Mouse (Mus musculus) ES-E14 (cell line): ENCODE data around the gene Cd70. TPM values are rescaled to one million over a fixed set of nuclear protein-coding genes. Genes with fewer than 3 reads are reported as not detected.

Source experiments
- DNase-seq: peaks from one replicate; pipeline ENCODE4 v3.0.0-alpha.2; 2013; ENCODE audit warnings: low read depth, low spot score
- H3K27ac ChIP-seq: 2 replicates; pipeline ENCODE4 v1.5.1; 2012; ENCODE audit warnings: low read depth, mild to moderate bottlenecking, low read length, moderate library complexity, mixed read lengths; ENCODE audit not compliant: poor library complexity, insufficient read depth, severe bottlenecking
- H3K36me3 ChIP-seq: 2 replicates; pipeline ENCODE4 v1.6.1; 2012; ENCODE audit warnings: mild to moderate bottlenecking, low read length, moderate library complexity, mixed read lengths; ENCODE audit not compliant: control insufficient read depth, poor library complexity, insufficient read depth, severe bottlenecking
- H3K4me1 ChIP-seq, 2 experiments: fragments of 150-350 bp in 1 of 2; sonication (generic) in 1 of 2; 2 replicates each; pipeline ENCODE4 v1.6.1; 2012; ENCODE audit warnings: low read length in 2 of 2, mild to moderate bottlenecking in 1 of 2, mixed read lengths in 1 of 2; ENCODE audit not compliant: control insufficient read depth in 2 of 2, insufficient read depth in 2 of 2, poor library complexity in 1 of 2
- H3K4me3 ChIP-seq, 2 experiments: fragments of 150-350 bp in 1 of 2; sonication (generic) in 1 of 2; 2 replicates each; pipeline ENCODE4 v1.5.1; 2012; ENCODE audit warnings: low read length in 2 of 2, low read depth in 1 of 2, mild to moderate bottlenecking in 1 of 2, mixed read lengths in 1 of 2; ENCODE audit not compliant: insufficient read depth in 1 of 2, poor library complexity in 1 of 2, severe bottlenecking in 1 of 2
- H3K9ac ChIP-seq: 2 replicates; pipeline ENCODE4 v1.6.1; 2012; ENCODE audit warnings: low read depth, mild to moderate bottlenecking, low read length, mixed read lengths; ENCODE audit not compliant: poor library complexity, insufficient read depth, severe bottlenecking
- H3K9me3 ChIP-seq: fragments of 150-350 bp; sonication (generic); 2 replicates; pipeline ENCODE4 v1.6.1; 2012; ENCODE audit warnings: low read depth, mild to moderate bottlenecking, low read length; ENCODE audit not compliant: control insufficient read depth, insufficient read depth
- CHD2 ChIP-seq: IDR thresholded peaks from 2 replicates; pipeline ENCODE4 v1.6.1; 2014; ENCODE audit warnings: mild to moderate bottlenecking, low read depth, low read length, inconsistent platforms
- HCFC1 ChIP-seq: IDR thresholded peaks from 2 replicates; pipeline ENCODE4 v1.6.1; 2012; ENCODE audit warnings: low read length, inconsistent platforms, borderline replicate concordance; ENCODE audit not compliant: insufficient read depth
- MAFK ChIP-seq: IDR thresholded peaks from 2 replicates; pipeline ENCODE4 v1.6.1; 2014; ENCODE audit warnings: mild to moderate bottlenecking, low read depth, low read length, inconsistent platforms; ENCODE audit not compliant: insufficient read depth
- ZC3H11A ChIP-seq: IDR thresholded peaks from 2 replicates; pipeline ENCODE4 v1.6.1; 2012; ENCODE audit warnings: low read depth, mild to moderate bottlenecking, inconsistent platforms, low read length, borderline replicate concordance
- ZNF384 ChIP-seq: IDR thresholded peaks from 2 replicates; pipeline ENCODE4 v1.6.1; 2012; ENCODE audit warnings: low read depth, low read length, inconsistent platforms
- in situ Hi-C, 2 experiments: fragments of 600-800 bp; cut with MboI; formaldehyde crosslinking; loops; one replicate each; pipeline ENCODE4 v1.15.1; 2025; ENCODE audit warnings: low sequenced_read_pairs in 2 of 2, inconsistent platforms in 1 of 2; ENCODE audit not compliant: unreplicated experiment in 2 of 2
- total RNA-seq: library from RNA; depleted of rRNA; stranded (reverse); fragments of 300-350 nt; gene quantifications from 2 replicates; pipeline ENCODE4 v1.2.3, GENCODE M21; 2012

Gene Cd70
- total RNA-seq, 1 experiment = 1.2 TPM

DNA sequence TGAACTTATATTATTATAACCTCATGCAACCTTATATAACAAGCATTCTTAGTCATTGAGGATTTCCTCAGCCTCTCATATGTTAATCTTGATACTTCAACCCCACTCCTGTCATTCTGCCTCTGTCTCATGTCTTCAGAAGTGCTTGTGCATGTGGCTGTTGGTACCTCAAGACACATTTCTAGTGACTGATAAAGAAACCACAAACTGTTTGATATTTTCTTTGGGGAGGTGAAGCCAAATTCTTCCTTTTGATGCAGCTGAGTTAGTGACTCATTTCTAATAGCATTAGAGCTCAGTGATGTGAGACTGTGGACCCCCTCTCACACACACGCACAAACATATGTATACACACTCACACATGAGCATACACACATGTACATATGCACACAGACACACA lies 17.8 kb downstream of the Cd70 start:
- Histone ChIP-seq H3K36me3 (no peaks in the 10 kb centered on the region), H3K4me3 (no peak overlapping the region), H3K27ac (no peak overlapping the region), H3K9me3 (no peaks in the 10 kb centered on the region), H3K9ac (no peak overlapping the region), H3K4me1 (0 out of 4 replicates have a peak, but pooled peaks cover 0 to 2% of the 10 kb centered on the region in 2 experiments)
- no peak for TF ChIP-seq ZC3H11A
- no peak for TF ChIP-seq HCFC1
- no peak for TF ChIP-seq MAFK
- no peak for TF ChIP-seq ZNF384
- no peak for TF ChIP-seq CHD2
- DNase-seq = no peak
- in situ Hi-C loops = no loop called here

DNA sequence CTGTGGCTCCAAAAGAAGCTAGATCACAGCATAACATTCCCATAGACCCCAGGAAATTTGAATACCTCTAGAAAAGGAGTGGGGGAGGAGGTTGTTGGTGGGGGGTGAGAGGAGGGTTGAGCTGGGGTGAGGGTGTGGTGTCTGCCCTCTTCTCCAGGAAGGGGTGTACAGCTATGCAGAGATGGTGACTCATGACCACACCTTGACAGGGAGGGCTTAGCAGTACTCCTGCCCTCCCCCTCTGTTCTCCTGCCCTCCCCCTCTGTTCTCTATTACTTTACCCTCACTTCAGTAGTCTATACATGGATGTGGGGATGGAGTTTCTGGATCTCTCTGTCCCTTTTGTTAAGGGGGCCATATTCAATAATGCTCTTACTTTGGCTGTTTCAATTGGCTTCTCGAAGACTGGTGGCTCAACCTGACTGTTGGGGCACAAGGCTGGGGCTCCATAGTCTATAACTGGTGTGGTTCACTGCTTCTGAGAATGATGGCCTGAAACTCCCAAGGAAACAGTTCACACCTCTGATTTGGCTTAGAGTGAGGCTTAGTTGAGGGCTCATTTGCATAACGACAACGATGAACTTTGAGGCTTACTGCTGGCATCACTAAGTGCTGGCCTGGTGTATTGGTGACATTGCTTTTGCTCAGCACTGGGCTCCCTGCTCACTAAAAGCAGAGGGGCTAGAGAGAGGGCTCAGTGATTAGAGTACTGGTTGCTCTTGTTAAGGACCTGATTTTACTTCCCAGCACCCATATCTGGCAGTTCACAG lies 23.5 kb downstream of the Cd70 start:
- no peak overlapping the region for H3K9ac ChIP-seq
- TF ChIP-seq HCFC1 (no peak), CHD2 (no peak), ZNF384 (no peak), MAFK (no peak), ZC3H11A (no peak)
- H3K4me3 ChIP-seq = no peak overlapping the region
- no peaks in the 10 kb centered on the region for H3K9me3 ChIP-seq
- peaks cover 0 to 5% of the 10 kb centered on the region in 2 experiments; a peak in 1 of 4 replicates for H3K4me1 ChIP-seq
- no peak overlapping the region for H3K27ac ChIP-seq
- no peaks in the 10 kb centered on the region for H3K36me3 ChIP-seq
- in situ Hi-C loops = no loop called here
- no peak for DNase-seq

DNA sequence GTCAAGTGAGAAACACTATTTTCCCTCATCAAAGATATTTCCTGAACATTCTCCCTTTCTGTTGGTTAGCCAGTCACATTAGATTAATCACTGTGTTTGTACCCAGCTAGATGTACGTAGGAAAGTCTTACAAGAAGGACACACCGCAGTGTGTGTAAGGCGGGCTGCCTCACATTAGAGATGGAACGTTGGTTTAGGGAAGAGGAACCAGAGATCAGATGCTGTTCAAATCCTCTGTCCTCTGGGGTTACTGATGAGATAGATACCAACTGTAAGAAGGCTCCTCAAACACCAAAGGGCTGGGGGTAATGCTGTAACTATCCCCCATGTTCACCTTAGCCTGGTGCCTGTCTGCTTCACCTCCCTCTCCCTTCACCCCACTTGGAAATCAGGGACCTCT lies 24.8 kb downstream of the Cd70 start:
- H3K9ac ChIP-seq = no peak overlapping the region
- H3K27ac ChIP-seq = no peak overlapping the region
- H3K4me3 ChIP-seq = no peak overlapping the region
- TF ChIP-seq ZC3H11A = no peak
- in situ Hi-C loops = no loop called here
- peaks cover 0 to 5% of the 10 kb centered on the region in 2 experiments; a peak in 1 of 4 replicates for H3K4me1 ChIP-seq
- DNase-seq = no peak
- H3K9me3 ChIP-seq = no peaks in the 10 kb centered on the region
- no peaks in the 10 kb centered on the region for H3K36me3 ChIP-seq

DNA sequence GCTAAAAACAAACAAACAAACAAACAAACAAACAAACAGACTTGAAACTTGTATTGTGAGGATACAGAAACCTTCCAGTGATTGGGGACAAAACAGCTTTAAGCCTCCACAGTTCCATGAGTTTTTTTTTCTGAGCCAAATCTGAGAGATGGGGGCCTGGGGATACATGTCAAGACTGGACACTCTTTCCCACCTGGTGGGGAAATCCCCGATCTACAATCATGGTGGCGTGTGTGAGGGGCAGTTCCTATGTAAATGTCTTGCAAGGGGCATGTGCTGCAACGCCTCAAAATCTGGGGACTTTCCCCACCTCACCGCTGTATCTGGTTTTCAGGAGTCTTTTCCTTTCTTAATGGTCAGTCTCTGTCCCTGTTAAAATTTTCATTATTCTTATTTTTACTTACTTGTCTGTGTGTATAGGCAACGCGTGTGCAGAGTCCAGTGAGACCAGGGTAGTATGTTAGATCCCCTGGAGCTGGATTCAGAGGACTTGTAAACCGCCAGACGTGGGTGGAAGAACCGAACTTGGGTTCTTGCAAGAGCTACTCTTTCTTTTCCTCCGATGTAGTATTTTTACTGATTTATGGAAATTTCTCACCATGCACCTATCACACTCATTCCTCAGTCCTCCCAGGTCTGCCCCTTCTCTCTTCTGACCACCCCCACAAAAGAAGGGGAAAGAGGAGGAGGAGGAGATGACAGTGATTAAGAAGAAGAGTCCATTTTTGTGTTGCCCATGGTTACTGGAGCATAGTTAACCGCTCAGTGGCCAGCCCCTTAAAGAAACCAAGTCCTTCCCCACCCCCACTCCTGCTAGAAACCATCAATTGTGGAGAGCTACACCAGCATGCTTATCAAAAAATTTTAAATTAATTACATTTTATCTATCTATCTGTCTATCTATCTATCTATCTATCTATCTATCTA lies 26.1 kb downstream of the Cd70 start:
- no peak for DNase-seq
- Histone ChIP-seq H3K4me1 (peaks cover 0 to 5% of the 10 kb centered on the region in 2 experiments; a peak in 2 of 4 replicates), H3K9ac (no peak overlapping the region), H3K36me3 (no peaks in the 10 kb centered on the region), H3K4me3 (no peak overlapping the region), H3K9me3 (no peaks in the 10 kb centered on the region), H3K27ac (no peak overlapping the region)
- in situ Hi-C loops = no loop called here
- TF ChIP-seq CHD2 (no peak), ZC3H11A (no peak), MAFK (no peak), ZNF384 (no peak), HCFC1 (no peak)
